Mouse (Mus musculus) spleen, embryonic (tissue): ENCODE results near the gene Rcor3.

ENCODE experiments used
- CTCF ChIA-PET: fragments of 350-600 bp; sonication (Branson Sonifier 250); formaldehyde crosslinking; loops from one replicate; lab custom pipeline; 2022; lab: Charles Lee

Rcor3 gene

GRCm38 (mm10) chr1:192072426-192072825, 65.4 kb downstream of the Rcor3 start:
- CTCF ChIA-PET, result no interaction called here

- CTCF ChIA-PET, result no interaction called here
Observed at GRCm38 (mm10) chr1:192070618-192071051, 67.2 kb downstream of the Rcor3 start.

DNA sequence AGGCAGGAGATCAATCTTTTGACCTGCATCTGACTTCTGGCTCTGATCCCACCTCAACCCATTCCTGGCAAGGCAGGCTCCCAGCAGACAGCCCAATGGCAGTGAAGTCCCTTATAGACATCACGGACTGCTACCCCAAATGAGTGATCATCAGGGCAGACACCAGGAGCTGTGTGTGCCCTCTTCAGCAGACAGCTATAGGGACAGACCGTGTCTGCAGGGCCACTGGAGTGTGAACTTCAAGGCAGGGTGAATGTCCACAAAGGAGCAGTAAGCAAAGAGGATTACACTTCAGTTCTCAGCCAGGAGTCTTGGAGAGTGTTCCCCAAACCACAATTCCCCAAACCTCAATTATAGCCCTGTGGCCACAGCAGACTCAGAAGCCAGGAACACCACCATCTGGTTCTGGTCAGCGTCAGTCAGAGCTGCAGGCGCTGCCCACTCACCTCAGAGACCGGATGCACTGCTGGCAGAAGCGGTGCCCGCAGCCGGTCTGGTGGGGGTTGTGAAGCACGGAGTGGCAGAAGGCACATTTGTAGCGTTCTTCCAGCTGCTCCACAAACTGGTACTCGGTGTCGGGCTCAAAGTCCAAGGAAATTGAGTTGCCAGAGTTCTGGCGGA, 67.8 kb downstream of the Rcor3 start:
- CTCF ChIA-PET, result no interaction called here

DNA sequence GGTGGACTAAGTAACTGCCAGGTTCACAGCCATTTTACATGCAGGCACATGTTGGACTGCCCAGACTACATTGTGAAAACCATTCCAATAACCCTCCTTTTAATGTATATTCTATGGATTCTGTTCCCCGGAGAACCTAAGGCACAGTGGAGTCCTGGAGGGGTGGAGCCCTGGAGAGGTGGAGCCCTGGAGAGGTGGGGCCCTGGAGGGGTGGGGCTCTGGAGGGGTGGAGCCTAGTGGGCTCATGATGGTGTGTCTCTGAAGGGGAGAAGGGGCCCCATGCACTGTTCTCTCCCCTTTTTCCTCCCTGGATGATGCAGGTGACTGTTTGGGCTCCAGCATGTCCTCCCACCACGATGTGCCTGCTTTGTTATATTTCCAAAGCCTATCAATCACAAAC, 69.7 kb downstream of the Rcor3 start:
- CTCF ChIA-PET, result no interaction called here

DNA sequence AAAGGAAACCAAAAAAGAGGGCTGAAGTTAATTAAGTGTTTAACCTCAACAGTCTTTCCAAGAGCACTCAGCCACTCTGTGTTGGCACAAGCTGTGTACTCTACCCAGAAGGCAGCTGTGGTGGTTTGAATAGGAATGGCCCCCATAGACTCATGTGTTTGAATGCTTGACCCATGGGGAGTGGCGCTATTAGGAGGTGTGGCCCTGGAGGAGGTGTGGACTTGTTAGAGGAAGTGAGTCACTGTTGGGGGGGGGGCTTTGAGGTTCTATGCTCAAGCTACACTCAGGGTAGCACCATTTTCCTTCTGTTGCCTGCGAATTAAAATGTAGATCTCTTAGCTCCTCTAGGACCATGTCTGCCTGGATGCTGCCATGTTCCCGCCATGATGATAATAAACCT, 70.9 kb downstream of the Rcor3 start:
- CTCF ChIA-PET, result no interaction called here

- CTCF ChIA-PET, result interaction anchor here (0.7 kb wide), 1 partner anchor 16 kb away, joined by 3 read pairs; no protein-coding TSS in a partner anchor
Observed at GRCm38 (mm10) chr1:192063209-192063946, 74.5 kb downstream of the Rcor3 start.

DNA sequence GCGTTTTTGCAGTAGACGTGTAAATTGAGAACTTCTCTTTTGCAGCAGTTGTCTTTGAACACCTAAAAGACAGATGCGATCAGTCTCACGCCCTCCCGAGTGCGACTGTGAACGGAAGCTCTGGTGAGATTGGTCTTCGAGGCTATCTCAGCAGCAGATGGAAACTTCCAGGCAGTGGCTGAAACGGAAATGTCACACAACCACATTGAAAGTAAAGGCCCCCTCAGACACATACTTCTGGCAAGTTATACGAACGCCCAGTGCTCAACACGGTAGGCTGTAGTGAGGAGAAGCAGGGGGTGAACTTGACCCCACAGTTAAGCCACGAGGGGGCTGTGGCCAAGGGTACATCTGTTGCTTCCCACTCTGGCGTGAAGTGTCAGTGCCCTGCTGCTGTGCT, 75.2 kb downstream of the Rcor3 start:
- CTCF ChIA-PET, result no interaction called here

- CTCF ChIA-PET, result no interaction called here
Observed at GRCm38 (mm10) chr1:192061666-192062306, 76.1 kb downstream of the Rcor3 start.

DNA sequence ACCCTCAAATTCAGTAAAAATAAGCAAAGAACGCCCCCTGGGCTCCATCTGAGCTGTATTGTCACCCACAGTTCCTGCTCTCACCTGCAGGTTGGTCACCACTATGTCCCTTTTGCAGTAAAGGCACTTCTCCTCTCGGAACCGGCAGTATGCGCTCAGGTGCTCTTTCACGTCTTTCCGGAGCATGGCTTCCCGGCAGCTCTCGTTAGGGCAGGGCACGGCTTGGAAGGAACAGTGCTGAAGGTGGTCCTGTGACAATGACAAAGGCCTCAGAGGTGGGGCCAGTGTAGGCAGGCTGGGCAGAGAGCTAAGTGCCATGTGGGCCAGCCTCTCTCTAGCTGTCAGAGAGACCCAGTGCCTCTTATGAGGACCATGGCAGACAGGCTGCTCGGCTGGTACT, 79.0 kb downstream of the Rcor3 start:
- CTCF ChIA-PET, result no interaction called here

- CTCF ChIA-PET, result no interaction called here
Observed at GRCm38 (mm10) chr1:192053726-192054125, 84.1 kb downstream of the Rcor3 start.

GRCm38 (mm10) chr1:192052986-192053385, 84.9 kb downstream of the Rcor3 start:
- CTCF ChIA-PET, result no interaction called here

DNA sequence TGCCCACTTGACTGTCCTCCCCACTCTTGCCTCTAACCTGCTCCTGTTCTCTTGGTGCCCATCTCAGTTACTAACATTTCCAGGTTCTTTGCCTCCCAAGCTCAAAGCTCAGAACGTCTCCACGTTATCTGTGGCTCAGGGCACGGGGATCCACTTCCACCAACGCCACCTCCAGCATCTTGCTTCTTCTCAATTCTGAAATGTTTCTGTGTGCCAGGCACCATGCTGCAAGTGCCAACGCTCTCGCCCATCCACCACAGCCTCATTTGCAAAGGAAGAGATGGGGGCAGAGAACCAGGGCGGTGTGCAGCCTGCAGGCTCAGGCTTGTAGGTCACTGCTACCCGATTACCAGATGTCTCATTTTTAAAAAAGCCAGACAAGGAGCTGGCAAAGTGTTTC, 85.4 kb downstream of the Rcor3 start:
- CTCF ChIA-PET, result interaction anchor here (0.5 kb wide), 1 partner anchor 202 kb away, joined by 3 read pairs; no protein-coding TSS in a partner anchor
